Mouse (Mus musculus): ENCODE measurements at regions not wholly inside any gene's neighbourhood (a gene's known extent, or its start where the extent isn't known, plus 50 kb on each side); places are given as distances from the start of the nearest gene placed in this dataset.

DNA sequence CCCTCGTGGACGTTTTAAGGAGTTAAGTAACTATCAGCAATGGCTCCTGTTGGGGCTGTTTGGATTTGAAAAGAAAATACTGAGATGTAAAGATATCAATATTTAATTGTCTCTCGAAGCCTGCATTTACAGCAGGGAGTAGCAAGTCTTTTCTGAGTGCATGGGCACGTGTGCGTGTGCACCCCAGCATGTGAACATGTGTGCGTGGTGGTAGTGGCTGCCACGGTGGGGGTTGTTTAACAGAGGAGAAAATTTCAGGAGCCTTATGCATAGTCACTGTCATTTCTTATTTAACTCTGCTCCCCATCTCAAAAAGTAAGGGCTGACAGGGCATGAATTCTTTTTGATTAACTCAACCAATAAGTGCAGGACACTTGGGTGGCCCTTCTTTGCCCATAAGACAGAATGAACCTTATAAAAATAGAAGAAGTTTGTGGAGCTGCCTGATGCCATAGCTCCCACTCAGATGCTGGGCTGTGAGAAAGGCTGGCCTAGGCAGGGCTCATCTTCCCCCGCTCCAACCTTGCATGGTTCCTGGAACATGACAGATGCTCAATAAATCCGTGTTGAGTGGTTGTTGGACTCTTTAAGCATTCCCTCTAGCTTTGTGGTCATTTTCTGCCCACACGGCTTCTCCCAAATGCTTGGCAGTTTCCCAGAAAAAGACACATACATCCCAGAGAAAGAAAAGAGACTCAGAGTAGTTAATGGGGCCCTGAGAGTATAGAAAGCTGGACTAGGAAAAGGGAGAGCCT is 294.2 kb upstream of the Gm4791 start:
- WGBS: 66% methylated on average over 10 of the region's 10 CpGs
- no peak overlapping the region for H3K27ac ChIP-seq (ENCODE audit: insufficient read depth, low read depth, low read length)
- H3K4me3 ChIP-seq (ENCODE audit: low read depth, low read length): no peak overlapping the region
- H3K27me3 ChIP-seq (ENCODE audit: control insufficient read depth, insufficient read depth, low read length): no peaks in the 10 kb centered on the region
- H3K36me3 ChIP-seq (ENCODE audit: control insufficient read depth, insufficient read depth, low read length): no peaks in the 10 kb centered on the region
- H3K4me1 ChIP-seq (ENCODE audit: control insufficient read depth, insufficient read depth, insufficient read length, low read length): no peaks in the 10 kb centered on the region
- TF ChIP-seq CTCF (IDR thresholded peaks at IDR 0.05; ENCODE audit: extremely low read depth, insufficient read length, insufficient replicate concordance, low read depth, low read length) (no peak), POLR2A (IDR thresholded peaks at IDR 0.05; ENCODE audit: low read depth, low read length) (no peak)

DNA sequence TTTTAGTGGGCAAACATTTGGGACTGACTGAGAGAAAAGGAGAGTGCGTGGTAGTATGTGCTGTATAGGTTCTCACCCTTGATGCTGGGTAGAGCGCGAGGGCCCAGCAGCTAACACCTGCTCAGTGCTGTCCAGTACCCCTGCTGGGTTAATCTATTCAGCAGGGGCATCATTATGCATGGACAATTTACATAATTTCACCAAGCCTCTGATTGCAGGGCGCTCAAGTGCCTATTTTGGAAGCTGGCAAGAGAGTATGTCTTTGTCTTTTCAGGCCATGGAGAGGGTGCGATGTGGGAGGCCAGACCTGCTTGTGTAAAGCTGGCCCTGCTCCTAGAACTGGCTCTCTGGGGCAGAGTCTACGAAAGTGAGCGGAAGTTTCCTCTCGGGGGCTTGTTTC is 294.9 kb upstream of the Gm4791 start:
- 73% methylated on average over 8 of the region's 8 CpGs for whole genome bisulfite sequencing
- Histone ChIP-seq H3K27ac (ENCODE audit: insufficient read depth, low read depth, low read length) (no peak overlapping the region), H3K4me3 (ENCODE audit: low read depth, low read length) (no peak overlapping the region), H3K4me1 (ENCODE audit: control insufficient read depth, insufficient read depth, insufficient read length, low read length) (no peaks in the 10 kb centered on the region), H3K36me3 (ENCODE audit: control insufficient read depth, insufficient read depth, low read length) (no peaks in the 10 kb centered on the region), H3K27me3 (ENCODE audit: control insufficient read depth, insufficient read depth, low read length) (no peaks in the 10 kb centered on the region)
- TF ChIP-seq POLR2A (IDR thresholded peaks at IDR 0.05; ENCODE audit: low read depth, low read length) (no peak), CTCF (IDR thresholded peaks at IDR 0.05; ENCODE audit: extremely low read depth, insufficient read length, insufficient replicate concordance, low read depth, low read length) (no peak)

DNA sequence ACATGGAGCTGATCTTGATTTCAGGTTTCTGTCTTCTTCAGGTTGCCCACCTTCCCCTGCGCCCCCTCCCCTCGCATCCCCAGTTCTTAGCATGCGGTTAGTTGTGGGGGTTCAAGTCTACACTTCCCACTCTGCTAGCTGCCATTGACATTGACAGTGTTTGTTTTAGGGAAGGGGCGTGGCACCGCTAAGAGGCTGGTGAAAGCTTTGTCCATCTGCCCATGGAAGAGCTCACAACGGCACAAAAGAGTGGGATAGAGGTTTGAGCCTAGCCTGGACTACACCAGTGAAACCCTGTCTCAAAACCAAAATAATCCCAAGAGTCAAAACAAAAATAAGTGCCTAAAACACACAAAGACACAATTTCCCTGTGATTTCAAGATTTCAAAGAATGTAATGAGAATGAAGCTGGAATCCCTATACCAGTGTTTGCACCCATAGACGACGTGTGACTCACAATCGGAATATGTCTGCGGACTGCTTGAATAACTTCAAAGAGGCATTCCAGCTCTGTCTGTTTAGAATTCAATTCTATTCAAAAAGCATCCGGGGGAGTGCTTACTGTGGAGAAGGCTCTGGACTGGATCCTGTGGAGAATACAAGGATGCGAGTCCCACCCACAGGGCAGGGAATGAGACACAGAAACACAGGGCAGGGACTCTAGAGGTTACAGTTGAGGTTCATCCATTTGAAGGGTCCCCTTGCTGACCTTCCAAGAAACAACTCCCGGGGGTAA is 295.5 kb upstream of the Gm4791 start:
- 63% methylated on average over 13 of the region's 13 CpGs for WGBS
- H3K4me3 ChIP-seq (ENCODE audit: low read depth, low read length): no peak overlapping the region

DNA sequence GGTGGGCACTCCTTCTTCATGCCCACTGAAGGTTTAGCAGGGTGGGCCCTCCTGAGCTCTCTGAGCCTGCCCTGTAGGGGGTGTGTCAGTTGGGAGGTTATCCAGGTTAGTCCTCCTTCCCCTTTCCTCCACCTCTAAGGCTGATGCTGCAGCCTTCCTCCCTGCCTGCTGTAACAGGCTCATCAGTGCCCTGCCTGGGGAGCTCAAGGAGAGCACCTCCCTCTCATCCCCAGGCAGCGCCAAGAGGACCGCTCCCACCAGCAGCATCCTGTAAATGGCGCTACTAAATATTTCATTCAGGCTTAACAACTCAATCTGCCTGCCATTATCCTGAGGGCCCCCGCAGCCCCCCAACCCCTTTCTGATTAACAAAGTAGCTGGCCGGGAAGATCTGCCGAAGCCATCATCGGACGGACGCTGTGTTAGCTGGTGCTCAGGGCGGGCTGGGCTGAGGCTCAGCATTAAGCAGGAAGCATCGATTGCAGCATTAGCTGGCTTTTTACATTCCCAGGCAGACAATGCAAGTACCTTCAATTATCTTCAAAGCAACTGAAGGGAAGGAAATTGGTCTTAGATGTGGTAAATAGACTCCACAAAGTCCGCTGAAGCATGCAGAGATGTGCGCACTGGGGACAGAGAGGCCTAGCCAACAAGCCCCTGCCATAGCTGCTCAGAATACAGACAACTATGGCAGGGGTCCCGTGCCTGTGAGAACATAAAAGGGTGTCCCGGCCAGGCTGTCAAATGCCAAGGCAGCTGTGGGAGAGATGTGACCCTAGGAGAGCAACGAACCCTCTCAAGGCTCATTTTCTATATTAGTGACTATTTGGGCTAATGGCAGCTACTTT is 296.3 kb upstream of the Gm4791 start:
- Histone ChIP-seq H3K4me3 (ENCODE audit: low read depth, low read length) (no peak overlapping the region), H3K27me3 (ENCODE audit: control insufficient read depth, insufficient read depth, low read length) (no peaks in the 10 kb centered on the region), H3K4me1 (ENCODE audit: control insufficient read depth, insufficient read depth, insufficient read length, low read length) (no peaks in the 10 kb centered on the region), H3K36me3 (ENCODE audit: control insufficient read depth, insufficient read depth, low read length) (no peaks in the 10 kb centered on the region), H3K27ac (ENCODE audit: insufficient read depth, low read depth, low read length) (no peak overlapping the region)
- no peak for TF ChIP-seq CTCF (IDR thresholded peaks at IDR 0.05; ENCODE audit: extremely low read depth, insufficient read length, insufficient replicate concordance, low read depth, low read length)
- TF ChIP-seq POLR2A (IDR thresholded peaks at IDR 0.05; ENCODE audit: low read depth, low read length): no peak
- 49% methylated on average over 16 of the region's 16 CpGs for WGBS

More for the DNA sequence above, 295.5 kb upstream of the Gm4791 start:
- Histone ChIP-seq H3K36me3 (ENCODE audit: control insufficient read depth, insufficient read depth, low read length) (no peaks in the 10 kb centered on the region), H3K4me1 (ENCODE audit: control insufficient read depth, insufficient read depth, insufficient read length, low read length) (no peaks in the 10 kb centered on the region), H3K27me3 (ENCODE audit: control insufficient read depth, insufficient read depth, low read length) (no peaks in the 10 kb centered on the region), H3K27ac (ENCODE audit: insufficient read depth, low read depth, low read length) (no peak overlapping the region)
- no peak for TF ChIP-seq POLR2A (IDR thresholded peaks at IDR 0.05; ENCODE audit: low read depth, low read length)

DNA sequence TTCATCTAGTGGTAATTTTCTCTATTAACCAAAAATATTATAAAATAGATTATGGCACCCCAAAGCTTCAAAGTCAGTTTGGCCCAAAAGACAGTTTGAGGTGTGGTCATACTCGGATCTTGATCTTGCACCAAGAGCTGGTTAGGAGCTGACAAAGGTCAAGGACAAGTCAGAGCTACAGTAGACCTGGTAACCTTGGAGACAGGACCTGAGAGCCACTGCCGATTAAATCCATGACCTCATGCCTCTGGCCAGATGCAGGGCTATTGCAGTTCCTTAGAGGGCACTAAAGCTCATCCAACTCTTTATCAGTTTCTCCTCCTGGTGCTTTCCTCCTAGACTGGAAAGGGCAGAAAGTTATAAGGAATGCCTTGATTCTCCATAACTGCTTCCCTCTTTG is 302.4 kb upstream of the Gm4791 start:
- H3K36me3 ChIP-seq (ENCODE audit: control insufficient read depth, insufficient read depth, low read length): no peaks in the 10 kb centered on the region
- no peaks in the 10 kb centered on the region for H3K27me3 ChIP-seq (ENCODE audit: control insufficient read depth, insufficient read depth, low read length)
- no peak overlapping the region for H3K27ac ChIP-seq (ENCODE audit: insufficient read depth, low read depth, low read length)
- H3K4me1 ChIP-seq (ENCODE audit: control insufficient read depth, insufficient read depth, insufficient read length, low read length): no peaks in the 10 kb centered on the region
- WGBS: 57% methylated on average over 2 of the region's 2 CpGs
- H3K4me3 ChIP-seq (ENCODE audit: low read depth, low read length): no peak overlapping the region
- no peak for TF ChIP-seq POLR2A (IDR thresholded peaks at IDR 0.05; ENCODE audit: low read depth, low read length)
- no peak for TF ChIP-seq CTCF (IDR thresholded peaks at IDR 0.05; ENCODE audit: extremely low read depth, insufficient read length, insufficient replicate concordance, low read depth, low read length)

DNA sequence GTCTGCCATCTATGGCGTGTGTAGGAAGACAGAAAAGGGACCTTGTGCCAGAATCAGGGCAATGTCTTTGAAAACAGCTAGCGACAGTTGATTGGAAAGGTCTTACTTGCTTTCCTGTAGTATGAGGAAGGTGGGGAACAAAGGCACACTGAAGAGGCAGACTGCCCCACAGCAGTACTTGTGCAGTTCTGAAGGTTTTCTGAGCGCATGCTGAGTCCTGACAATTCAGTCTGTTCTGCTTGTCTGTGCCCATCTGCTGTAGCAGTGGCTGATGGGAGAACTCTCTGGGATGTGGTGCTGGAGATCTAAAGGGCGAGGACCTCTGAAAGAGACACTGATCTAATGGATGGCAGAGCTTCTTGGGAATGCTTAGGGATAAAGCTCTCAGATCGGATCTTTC is 309.2 kb upstream of the Gm4791 start:
- 75% methylated on average over 5 of the region's 5 CpGs for WGBS
- H3K4me3 ChIP-seq (ENCODE audit: low read depth, low read length): no peak overlapping the region
- no peaks in the 10 kb centered on the region for H3K4me1 ChIP-seq (ENCODE audit: control insufficient read depth, insufficient read depth, insufficient read length, low read length)
- H3K36me3 ChIP-seq (ENCODE audit: control insufficient read depth, insufficient read depth, low read length): no peaks in the 10 kb centered on the region
- TF ChIP-seq CTCF (IDR thresholded peaks at IDR 0.05; ENCODE audit: extremely low read depth, insufficient read length, insufficient replicate concordance, low read depth, low read length) (no peak), POLR2A (IDR thresholded peaks at IDR 0.05; ENCODE audit: low read depth, low read length) (no peak)
- no peak overlapping the region for H3K27ac ChIP-seq (ENCODE audit: insufficient read depth, low read depth, low read length)
- no peaks in the 10 kb centered on the region for H3K27me3 ChIP-seq (ENCODE audit: control insufficient read depth, insufficient read depth, low read length)

Measured in small intestine, adult 2 months (tissue).